Mouse (Mus musculus) midbrain, embryonic 11.5 days (tissue): ENCODE measurements around the gene Ifi47. TPM values are rescaled to one million over a fixed set of nuclear protein-coding genes. Genes with fewer than 3 reads are reported as not detected.

Source experiments
- ATAC-seq: fragments of 200-750 bp; cut with Nextera tagmentation; 2 replicates; pipeline ENCODE4 v1.8.0; 2017; ENCODE audit warnings: moderate TSS enrichment, moderate library complexity; ENCODE audit not compliant: low FRiP score
- DNase-seq: peaks from one replicate; pipeline ENCODE4 v3.0.0; 2015; ENCODE audit warnings: low spot score; ENCODE audit errors: missing footprints
- H3K27ac ChIP-seq: fragments of 300-500 bp; sonication (generic); 2 replicates; pipeline ENCODE4 v1.5.1; 2014; ENCODE audit warnings: low read depth, low read length
- H3K27me3 ChIP-seq: fragments of 300-500 bp; sonication (generic); 2 replicates; pipeline ENCODE4 v1.6.1; 2014; ENCODE audit warnings: mild to moderate bottlenecking, low read length, moderate library complexity, mixed read lengths; ENCODE audit not compliant: control insufficient read depth, insufficient read depth
- H3K36me3 ChIP-seq: fragments of 300-500 bp; sonication (generic); 2 replicates; pipeline ENCODE4 v1.6.1; 2014; ENCODE audit warnings: mild to moderate bottlenecking, low read length, moderate library complexity, mixed read lengths; ENCODE audit not compliant: control insufficient read depth, insufficient read depth
- H3K4me1 ChIP-seq: fragments of 300-500 bp; sonication (generic); 2 replicates; pipeline ENCODE4 v1.6.1; 2014; ENCODE audit warnings: low read length; ENCODE audit not compliant: control insufficient read depth, insufficient read depth
- H3K4me2 ChIP-seq: fragments of 300-500 bp; sonication (generic); 2 replicates; pipeline ENCODE4 v1.6.1; 2014; ENCODE audit warnings: mild to moderate bottlenecking, moderate library complexity
- H3K4me3 ChIP-seq: fragments of 300-500 bp; sonication (generic); 2 replicates; pipeline ENCODE4 v1.5.1; 2014; ENCODE audit warnings: low read depth, low read length
- H3K9ac ChIP-seq: fragments of 300-500 bp; sonication (generic); 2 replicates; pipeline ENCODE4 v1.6.1; 2014; ENCODE audit warnings: low read length
- H3K9me3 ChIP-seq: fragments of 300-500 bp; sonication (generic); 2 replicates; pipeline ENCODE4 v1.6.1; 2016; ENCODE audit warnings: low read length; ENCODE audit not compliant: control insufficient read depth
- WGBS: fragments of 180-500 bp; shearing (Covaris S2); extraction: QIAGEN DNeasy Blood & Tissue Kit; methylation state at CpG from one replicate; pipeline ENCODE4 v1.1.7; 2014; 5-methylcytosine and 5-hydroxymethylcytosine counted together
- polyA plus RNA-seq: library from polyadenylated mRNA; unstranded; fragments of >200 nt; fragmentation: Nextera tagmentation; extraction: Ambion mirVana; gene quantifications from 2 replicates; pipeline ENCODE4 v1.2.1, GENCODE M21; 2014

The Ifi47 gene
- polyA plus RNA-seq, 1 experiment from 2014 or later, result 0.41 TPM

- Histone ChIP-seq H3K4me2 (no peak overlapping the region), H3K4me3 (no peak overlapping the region), H3K4me1 (no peaks in the 10 kb centered on the region), H3K9ac (no peak overlapping the region), H3K27me3 (no peaks in the 10 kb centered on the region), H3K36me3 (no peaks in the 10 kb centered on the region), H3K27ac (no peak overlapping the region), H3K9me3 (no peaks in the 10 kb centered on the region)
- no peak for DNase-seq
- no peak for ATAC-seq
- 83% methylated on average over 4 of the region's 4 CpGs for WGBS
Observed at GRCm38 (mm10) chr11:49095367-49095766, 19.0 kb downstream of the Ifi47 start.

GRCm38 (mm10) chr11:49100409-49100808 lies 24.0 kb downstream of the Ifi47 start:
- ATAC-seq, result no peak
- DNase-seq, result no peak
- Histone ChIP-seq H3K4me2 (no peak overlapping the region), H3K36me3 (no peaks in the 10 kb centered on the region), H3K9ac (no peak overlapping the region), H3K27me3 (no peaks in the 10 kb centered on the region), H3K9me3 (no peaks in the 10 kb centered on the region), H3K4me3 (no peak overlapping the region), H3K27ac (no peak overlapping the region), H3K4me1 (no peaks in the 10 kb centered on the region)
- 93% methylated on average over 3 of the region's 3 CpGs for WGBS

- WGBS, result 55% methylated on average over 5 of the region's 5 CpGs
- H3K4me2 ChIP-seq, result no peak overlapping the region
Observed at GRCm38 (mm10) chr11:49101500-49101899, 25.1 kb downstream of the Ifi47 start.

GRCm38 (mm10) chr11:49103047-49103693 lies 26.8 kb downstream of the Ifi47 start:
- peak; percentile 81 for ATAC-seq
- Histone ChIP-seq H3K4me1 (no peaks in the 10 kb centered on the region), H3K9ac (no peak overlapping the region), H3K4me3 (no peak overlapping the region), H3K36me3 (no peaks in the 10 kb centered on the region), H3K4me2 (no peak overlapping the region), H3K9me3 (no peaks in the 10 kb centered on the region), H3K27ac (no peak overlapping the region), H3K27me3 (no peaks in the 10 kb centered on the region)
- WGBS, result 20% methylated on average over 8 of the region's 8 CpGs
- peak; percentile 96 for DNase-seq

More at GRCm38 (mm10) chr11:49101500-49101899, 25.1 kb downstream of the Ifi47 start:
- no peak overlapping the region for H3K9ac ChIP-seq
- no peak for DNase-seq
- H3K27ac ChIP-seq, result no peak overlapping the region
- no peaks in the 10 kb centered on the region for H3K36me3 ChIP-seq
- no peaks in the 10 kb centered on the region for H3K4me1 ChIP-seq
- no peaks in the 10 kb centered on the region for H3K9me3 ChIP-seq
- no peaks in the 10 kb centered on the region for H3K27me3 ChIP-seq
- ATAC-seq, result no peak
- no peak overlapping the region for H3K4me3 ChIP-seq

- WGBS, result 50% methylated on average over 1 of the region's 1 CpGs
- ATAC-seq (no peak), DNase-seq (no peak)
- Histone ChIP-seq H3K4me2 (no peak overlapping the region), H3K9me3 (no peaks in the 10 kb centered on the region), H3K27me3 (no peaks in the 10 kb centered on the region), H3K9ac (no peak overlapping the region), H3K27ac (no peak overlapping the region), H3K4me1 (no peaks in the 10 kb centered on the region), H3K36me3 (no peaks in the 10 kb centered on the region), H3K4me3 (no peak overlapping the region)
Observed at GRCm38 (mm10) chr11:49105752-49106151, 29.4 kb downstream of the Ifi47 start.

GRCm38 (mm10) chr11:49107650-49108537 lies 31.5 kb downstream of the Ifi47 start:
- Histone ChIP-seq H3K9me3 (no peaks in the 10 kb centered on the region), H3K27me3 (no peaks in the 10 kb centered on the region), H3K27ac (no peak overlapping the region), H3K4me2 (no peak overlapping the region), H3K4me3 (no peak overlapping the region), H3K36me3 (no peaks in the 10 kb centered on the region), H3K9ac (no peak overlapping the region), H3K4me1 (no peaks in the 10 kb centered on the region)
- WGBS, result 67% methylated on average over 10 of the region's 10 CpGs
- DNase-seq, result no peak
- no peak for ATAC-seq

- no peak overlapping the region for H3K27ac ChIP-seq
- peak; percentile 91 for DNase-seq
- H3K4me2 ChIP-seq, result no peak overlapping the region
- H3K36me3 ChIP-seq, result no peaks in the 10 kb centered on the region
- no peak overlapping the region for H3K4me3 ChIP-seq
- 31% methylated on average over 1 of the region's 1 CpGs for WGBS
- no peaks in the 10 kb centered on the region for H3K4me1 ChIP-seq
- no peak overlapping the region for H3K9ac ChIP-seq
- no peaks in the 10 kb centered on the region for H3K9me3 ChIP-seq
- H3K27me3 ChIP-seq, result no peaks in the 10 kb centered on the region
- ATAC-seq, result peak; percentile 35; the same call in 1 of the 2 replicates
Observed at GRCm38 (mm10) chr11:49108833-49109232, 32.4 kb downstream of the Ifi47 start.

- WGBS, result 69% methylated on average over 1 of the region's 1 CpGs
- H3K27ac ChIP-seq, result no peak overlapping the region
Observed at GRCm38 (mm10) chr11:49111000-49111399, 34.6 kb downstream of the Ifi47 start.

GRCm38 (mm10) chr11:49112624-49113219 lies 36.3 kb downstream of the Ifi47 start:
- no peaks in the 10 kb centered on the region for H3K4me1 ChIP-seq
- H3K27ac ChIP-seq, result no peak overlapping the region
- no peaks in the 10 kb centered on the region for H3K36me3 ChIP-seq
- DNase-seq (no peak), ATAC-seq (no peak)
- H3K4me3 ChIP-seq, result no peak overlapping the region
- no peak overlapping the region for H3K9ac ChIP-seq
- H3K4me2 ChIP-seq, result no peak overlapping the region
- H3K9me3 ChIP-seq, result no peaks in the 10 kb centered on the region
- no peaks in the 10 kb centered on the region for H3K27me3 ChIP-seq
- 88% methylated on average over 6 of the region's 6 CpGs for WGBS

More at GRCm38 (mm10) chr11:49111000-49111399, 34.6 kb downstream of the Ifi47 start:
- Histone ChIP-seq H3K9me3 (no peaks in the 10 kb centered on the region), H3K36me3 (no peaks in the 10 kb centered on the region), H3K4me2 (no peak overlapping the region), H3K27me3 (no peaks in the 10 kb centered on the region), H3K9ac (no peak overlapping the region), H3K4me3 (no peak overlapping the region), H3K4me1 (no peaks in the 10 kb centered on the region)
- DNase-seq, result no peak
- no peak for ATAC-seq
